Mouse (Mus musculus) activated CD4-positive, CD25-positive, alpha-beta regulatory T cell, adult 4 months (primary cell): ENCODE data around the gene Rps3. TPM values are rescaled to one million over a fixed set of nuclear protein-coding genes. Genes with fewer than 3 reads are reported as not detected.

Source experiments
- ATAC-seq: one replicate; pipeline ENCODE4 v1.8.0; 2017
- polyA plus RNA-seq, 2 experiments: library from polyadenylated mRNA; unstranded; fragments of 100-300 nt; shearing (Covaris generic); gene quantifications; one replicate each; pipeline ENCODE4 v1.2.1; 2017

Rps3 gene
- polyA plus RNA-seq, 2 experiments from 2014 or later = 2,602 to 3,921 TPM

GRCm38 (mm10) chr7:99475562-99475911, 8.0 kb downstream of the Rps3 start:
- no peak for ATAC-seq

- ATAC-seq = no peak
Observed at GRCm38 (mm10) chr7:99474836-99475561, 8.5 kb downstream of the Rps3 start.

DNA sequence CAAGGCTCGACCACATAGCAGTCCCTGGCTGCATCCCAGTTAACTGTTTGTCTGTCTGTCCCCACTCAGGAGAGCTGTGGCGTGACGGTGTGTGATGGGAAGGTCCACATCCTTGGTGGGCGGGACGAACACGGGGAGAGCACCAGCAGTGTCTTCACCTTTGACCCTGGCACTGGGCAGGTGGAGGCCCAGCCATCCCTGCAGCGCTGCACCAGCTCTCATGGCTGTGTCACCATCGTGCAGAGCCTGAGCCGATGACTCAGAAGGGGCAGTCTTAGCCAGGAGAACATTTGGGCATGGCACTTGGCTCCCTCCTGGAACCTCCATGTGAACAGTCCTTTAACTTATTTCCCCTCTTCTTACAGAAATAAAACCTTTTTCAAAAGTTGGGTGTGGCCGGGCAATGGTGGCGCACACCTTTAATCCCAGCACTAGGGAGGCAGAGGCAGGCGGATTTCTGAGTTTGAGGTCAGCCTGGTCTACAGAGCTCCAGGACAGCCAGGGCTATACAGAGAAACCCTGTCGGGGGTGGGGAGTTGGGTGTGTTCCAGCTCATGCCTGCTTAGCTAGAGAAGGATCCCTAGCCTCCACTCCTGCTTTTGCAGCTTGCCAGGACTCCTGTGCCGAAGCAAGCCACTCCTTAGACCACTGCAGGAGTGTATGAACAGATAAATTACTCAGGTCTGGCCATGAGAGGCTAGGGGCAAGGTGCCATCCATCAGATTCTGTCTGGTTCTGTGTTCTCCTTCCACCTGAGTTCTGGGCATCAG, 9.7 kb downstream of the Rps3 start:
- no peak for ATAC-seq

- no peak for ATAC-seq
Observed at GRCm38 (mm10) chr7:99471578-99471977, 12.0 kb downstream of the Rps3 start.

- no peak for ATAC-seq
Observed at GRCm38 (mm10) chr7:99469680-99470405, 13.7 kb downstream of the Rps3 start.

- ATAC-seq = peak; percentile 83
Observed at GRCm38 (mm10) chr7:99468283-99469132, 15.0 kb downstream of the Rps3 start.

- ATAC-seq = no peak
Observed at GRCm38 (mm10) chr7:99467916-99468282, 15.6 kb downstream of the Rps3 start.

- no peak for ATAC-seq
Observed at GRCm38 (mm10) chr7:99465811-99466210, 17.7 kb downstream of the Rps3 start, which contains the start of gene Klhl35. Gene Klhl35, plus strand, starts transcription at chr7:99466004.

GRCm38 (mm10) chr7:99463120-99463519, 20.4 kb downstream of the Rps3 start:
- no peak for ATAC-seq

GRCm38 (mm10) chr7:99459888-99460652, 23.5 kb downstream of the Rps3 start:
- ATAC-seq = no peak

DNA sequence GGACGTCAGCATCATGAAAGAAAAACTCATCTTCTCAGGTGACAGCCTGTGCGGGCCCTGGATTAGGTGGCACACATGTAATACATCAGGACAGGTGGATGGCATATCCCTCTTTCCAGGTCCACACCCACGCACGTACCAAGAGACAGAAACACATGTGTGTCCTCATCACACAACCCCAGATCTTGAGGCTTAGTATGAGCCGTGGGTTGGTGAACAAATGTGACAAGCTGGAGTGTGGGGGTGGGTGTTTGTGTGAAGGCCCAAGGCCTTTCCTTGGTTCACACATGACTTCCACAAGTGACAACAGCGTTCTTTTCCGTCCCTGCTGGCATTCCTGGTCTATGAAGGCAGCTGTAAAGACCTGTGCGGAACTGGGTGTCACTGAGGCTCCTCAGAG, 24.7 kb downstream of the Rps3 start:
- no peak for ATAC-seq

DNA sequence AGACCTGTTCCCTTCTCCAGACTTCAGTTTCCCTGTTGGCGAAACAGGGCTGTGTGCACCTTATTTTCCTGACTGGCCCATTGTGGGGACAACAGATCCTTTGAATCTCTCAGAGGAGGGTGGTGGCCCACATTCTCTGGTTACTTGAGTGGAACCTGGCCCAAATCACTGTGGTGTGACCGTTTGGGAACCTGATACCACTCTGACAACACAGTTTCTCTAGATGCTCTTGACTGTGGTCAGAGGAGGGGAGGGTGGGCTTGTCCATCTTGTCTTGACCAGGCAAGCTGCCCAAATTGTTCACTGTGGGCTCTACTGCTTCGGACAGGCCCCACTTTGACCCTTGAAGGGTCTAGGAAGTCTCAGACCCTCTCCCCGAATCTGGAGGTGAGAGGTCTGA, 29.5 kb downstream of the Rps3 start:
- ATAC-seq = no peak

DNA sequence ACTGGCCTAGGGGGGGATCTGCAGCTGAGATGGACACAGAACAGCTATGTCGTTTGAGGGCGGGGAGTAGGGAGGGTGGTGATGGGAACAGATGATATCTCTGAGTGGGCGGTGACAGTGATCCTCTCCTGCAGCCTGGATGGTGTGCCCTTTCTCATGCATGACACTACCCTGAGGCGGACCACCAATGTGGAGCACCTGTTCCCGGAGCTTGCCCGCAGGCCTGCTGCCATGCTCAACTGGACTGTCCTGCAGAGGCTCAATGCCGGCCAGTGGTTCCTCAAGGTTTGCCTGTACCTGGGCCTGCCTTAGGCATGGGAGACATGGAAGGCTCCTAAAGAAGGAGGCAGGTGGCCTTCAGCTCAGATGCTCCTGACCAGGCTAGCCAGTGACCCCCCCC, 30.7 kb downstream of the Rps3 start:
- ATAC-seq = no peak

DNA sequence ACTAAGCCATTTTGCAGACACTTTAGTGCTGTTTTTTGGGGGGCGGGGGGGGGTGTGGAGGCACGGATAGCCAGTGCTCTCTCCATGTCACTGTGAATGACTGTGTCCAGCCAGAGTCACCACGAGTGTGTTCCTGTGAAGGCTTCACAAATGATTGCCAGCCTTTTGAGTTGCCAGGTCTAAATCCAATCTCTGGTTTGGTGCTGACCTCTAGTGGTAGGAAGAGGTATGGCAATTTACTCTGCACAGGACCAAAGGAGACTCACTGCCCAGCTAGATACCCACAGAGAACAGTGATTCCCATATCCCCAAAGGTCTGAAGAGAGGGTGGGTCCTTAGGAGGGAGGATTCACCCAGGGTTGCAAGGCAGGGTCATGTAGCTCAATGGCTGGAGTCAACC, 32.8 kb downstream of the Rps3 start:
- ATAC-seq = peak; percentile 40

- no peak for ATAC-seq
Observed at GRCm38 (mm10) chr7:99449751-99450150, 33.8 kb downstream of the Rps3 start.

DNA sequence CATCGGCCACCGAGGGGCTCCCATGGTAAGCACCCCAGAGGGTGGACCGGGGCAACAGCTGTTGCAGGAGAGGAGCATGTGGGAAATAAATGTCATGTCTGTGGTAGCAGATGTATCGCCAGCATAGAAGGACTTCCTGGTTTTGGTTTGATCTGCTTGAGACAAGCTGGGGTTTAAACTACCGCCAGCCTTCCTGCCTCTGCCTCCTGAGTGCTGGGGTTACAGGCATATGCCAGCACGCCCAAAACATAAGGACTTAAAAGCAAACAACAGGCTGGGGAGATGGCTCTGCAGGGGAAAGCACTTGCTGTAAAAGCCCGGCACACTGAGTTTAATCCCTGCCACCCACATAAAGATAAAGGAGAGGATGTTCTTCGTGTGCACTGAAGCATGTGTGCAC, 34.5 kb downstream of the Rps3 start:
- peak; percentile 66 for ATAC-seq

DNA sequence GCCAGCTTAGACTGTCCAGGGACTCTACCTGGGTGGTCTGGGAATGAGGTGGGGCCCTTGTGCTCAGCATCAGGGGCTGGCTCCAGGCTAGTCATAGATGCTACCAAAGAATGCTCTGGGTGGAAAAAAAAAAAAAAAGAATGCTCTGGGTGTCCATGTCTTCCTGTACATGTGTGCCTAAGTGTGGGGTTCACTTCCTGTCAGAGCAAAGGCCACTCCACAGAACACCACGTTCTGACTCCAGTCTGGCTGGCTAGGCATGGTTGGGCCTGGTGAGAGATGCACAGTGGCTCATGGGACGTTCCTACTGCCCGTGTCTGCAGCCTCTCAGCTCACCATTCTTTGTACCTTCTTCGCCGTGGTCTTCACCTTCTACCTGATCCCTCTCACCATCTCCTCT, 34.9 kb downstream of the Rps3 start:
- peak; percentile 56 for ATAC-seq

GRCm38 (mm10) chr7:99447323-99447722, 36.2 kb downstream of the Rps3 start:
- ATAC-seq = no peak

DNA sequence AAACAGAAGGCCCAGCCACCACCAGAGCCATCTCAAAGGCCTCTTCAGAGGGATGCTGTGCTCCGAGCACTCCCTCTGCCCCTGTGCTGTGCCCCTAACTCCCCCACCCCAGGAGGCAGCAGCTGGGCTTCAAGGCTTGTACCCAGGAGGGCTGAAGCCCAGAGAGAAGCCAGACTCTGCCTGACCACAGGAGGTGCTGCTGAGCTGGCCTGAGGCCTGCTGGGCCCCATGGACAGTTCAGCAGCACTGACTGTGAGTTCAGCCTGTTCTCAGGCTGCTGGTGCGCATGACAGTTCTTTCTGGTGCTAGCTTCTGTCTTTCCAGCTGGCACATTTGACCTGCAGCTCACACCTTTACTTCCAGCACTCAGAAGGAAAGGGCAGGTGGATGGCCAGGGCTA, 37.7 kb downstream of the Rps3 start:
- ATAC-seq = no peak

- ATAC-seq = no peak
Observed at GRCm38 (mm10) chr7:99444012-99444411, 39.5 kb downstream of the Rps3 start.

GRCm38 (mm10) chr7:99443164-99443563, 40.4 kb downstream of the Rps3 start:
- no peak for ATAC-seq

GRCm38 (mm10) chr7:99441534-99442072, 41.9 kb downstream of the Rps3 start:
- ATAC-seq = no peak
